Mouse (Mus musculus) mature B cell (primary cell): ENCODE measurements around the gene Slc25a36.

Experiments
- in situ Hi-C: fragments of 300-500 bp; cut with MboI; formaldehyde crosslinking; loops from 2 replicates; pipeline ENCODE4 v1.14.3; 2019

Slc25a36 gene

GRCm38 (mm10) chr9:97110571-97111390 lies at the start of gene Slc25a36:
Gene Slc25a36 (minus strand): TSS chr9:97111157.
- in situ Hi-C loops = no loop called here

GRCm38 (mm10) chr9:97158412-97158811 lies 47.5 kb upstream of the Slc25a36 start:
- in situ Hi-C loops = no loop called here

- in situ Hi-C loops = no loop called here
These were observed 45.0 kb upstream of the Slc25a36 start for GRCm38 (mm10) chr9:97155981-97156380.

- in situ Hi-C loops = no loop called here
These were observed 44.0 kb upstream of the Slc25a36 start for GRCm38 (mm10) chr9:97154956-97155355.

GRCm38 (mm10) chr9:97153006-97153405 lies 42.0 kb upstream of the Slc25a36 start:
- in situ Hi-C loops = no loop called here

- in situ Hi-C loops = no loop called here
These were observed 36.3 kb upstream of the Slc25a36 start for GRCm38 (mm10) chr9:97147270-97147669.

GRCm38 (mm10) chr9:97145351-97145750 lies 34.4 kb upstream of the Slc25a36 start:
- in situ Hi-C loops = no loop called here

- in situ Hi-C loops = no loop called here
These were observed 32.5 kb upstream of the Slc25a36 start for GRCm38 (mm10) chr9:97143416-97143815.

- in situ Hi-C loops = no loop called here
These were observed 31.6 kb upstream of the Slc25a36 start for GRCm38 (mm10) chr9:97142558-97142957.

GRCm38 (mm10) chr9:97141723-97142122 lies 30.8 kb upstream of the Slc25a36 start:
- in situ Hi-C loops = no loop called here

GRCm38 (mm10) chr9:97140145-97140932 lies 29.4 kb upstream of the Slc25a36 start:
- in situ Hi-C loops = no loop called here

GRCm38 (mm10) chr9:97137678-97138077 lies 26.7 kb upstream of the Slc25a36 start:
- in situ Hi-C loops = no loop called here

GRCm38 (mm10) chr9:97137116-97137515 lies 26.2 kb upstream of the Slc25a36 start:
- in situ Hi-C loops = no loop called here

GRCm38 (mm10) chr9:97135866-97136265 lies 24.9 kb upstream of the Slc25a36 start:
- in situ Hi-C loops = no loop called here

GRCm38 (mm10) chr9:97133178-97133577 lies 22.2 kb upstream of the Slc25a36 start:
- in situ Hi-C loops = no loop called here

- in situ Hi-C loops = no loop called here
These were observed 19.0 kb upstream of the Slc25a36 start for GRCm38 (mm10) chr9:97130001-97130400.

- in situ Hi-C loops = no loop called here
These were observed 13.2 kb upstream of the Slc25a36 start for GRCm38 (mm10) chr9:97123934-97124692.

GRCm38 (mm10) chr9:97121432-97121831 lies 10.5 kb upstream of the Slc25a36 start:
- in situ Hi-C loops = no loop called here

- in situ Hi-C loops = no loop called here
These were observed 3.3 kb upstream of the Slc25a36 start for GRCm38 (mm10) chr9:97114271-97114670.

- in situ Hi-C loops = no loop called here
These were observed 2.6 kb upstream of the Slc25a36 start for GRCm38 (mm10) chr9:97113555-97113929.

GRCm38 (mm10) chr9:97112797-97113554 lies 2.0 kb upstream of the Slc25a36 start:
- in situ Hi-C loops = no loop called here

GRCm38 (mm10) chr9:97112238-97112637 lies 1.3 kb upstream of the Slc25a36 start:
- in situ Hi-C loops = no loop called here
